Mouse (Mus musculus): ENCODE data around the gene Hebp1.

DNA sequence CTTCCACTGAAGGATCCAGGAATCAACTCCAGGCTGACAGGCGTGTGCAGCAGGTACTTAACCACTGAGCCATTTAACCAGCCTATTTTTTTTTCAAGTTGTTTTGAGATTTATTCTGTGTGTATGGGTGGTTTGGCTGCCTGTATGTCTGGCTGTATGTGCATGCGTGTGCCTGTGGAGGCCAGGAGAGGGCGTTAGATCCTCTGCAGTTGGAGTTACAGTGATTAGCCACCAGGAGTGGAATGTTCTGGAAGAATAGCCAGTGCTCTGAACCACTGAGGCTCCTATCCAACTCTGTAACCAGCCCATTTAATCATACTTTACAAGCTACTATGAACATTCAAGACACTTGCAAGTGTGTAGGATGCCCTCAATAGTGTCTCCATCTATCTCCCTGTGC lies 38.8 kb upstream of the Hebp1 start:
- no peak for TF ChIP-seq POLR2A (IDR thresholded peaks at IDR 0.05; ENCODE audit: borderline replicate concordance, low read depth, low read length)
- TF ChIP-seq CTCF (IDR thresholded peaks at IDR 0.05; ENCODE audit: low read depth, low read length): no peak

Data from bone marrow macrophage, adult 2 months (primary cell).